Comparison of ENCODE assay signal across 10 mouse cellular contexts in genomic region chr6:6881115-6881637, GRCm38 (mm10). TPM values are rescaled to one million over a fixed set of nuclear protein-coding genes. Genes with fewer than 3 reads are reported as not detected.
A peak's percentile ranks its signal among the peaks of the same experiment; 100 is the strongest.
DNase-seq lines count a peak whose midpoint lies in the region; ATAC-seq and TF ChIP-seq lines count a peak whose summit lies in the region.
"Had no signal": no experiment of that assay in that cellular context is flagged by ENCODE, and none has a peak within 500 bp of the region (broad histone marks: within the 10 kb centered on the region; RNA-seq: fewer than 3 reads in every experiment).

No protein-coding gene starts in this region.

- H3K27me3 ChIP-seq in lung, embryonic 16.5 days (ENCODE audit: control insufficient read depth, insufficient read depth, low read depth, low read length): peaks cover 84% of the 10 kb centered on the region
- H3K27me3 ChIP-seq in forebrain, embryonic 13.5 days: peaks cover 74% of the 10 kb centered on the region
- H3K27me3 ChIP-seq in limb, embryonic 13.5 days: peaks cover 66% of the 10 kb centered on the region
- peaks cover 59% of the 10 kb centered on the region for H3K27me3 ChIP-seq in small intestine, adult 2 months (ENCODE audit: control insufficient read depth, insufficient read depth, low read length)

- H3K4me2 ChIP-seq in lung, embryonic 16.5 days (ENCODE audit: low read depth, low read length): peak overlapping the region; percentile 76
- peak overlapping the region; percentile 81 for H3K4me2 ChIP-seq in forebrain, embryonic 13.5 days
- peak overlapping the region; percentile 90 for H3K4me2 ChIP-seq in limb, embryonic 13.5 days (replicated peaks)

- H3K4me3 ChIP-seq in lung, embryonic 16.5 days (ENCODE audit: low read length): peak overlapping the region; percentile 49
- peak overlapping the region; percentile 67 for H3K4me3 ChIP-seq in forebrain, embryonic 13.5 days
- peak overlapping the region; percentile 71 for H3K4me3 ChIP-seq in limb, embryonic 13.5 days
- peak overlapping the region; percentile 32; the same call in 1 of the 2 replicates for H3K4me3 ChIP-seq in small intestine, adult 2 months (ENCODE audit: low read depth, low read length)

- TF ChIP-seq POLR2A in small intestine, adult 2 months (IDR thresholded peaks at IDR 0.05; ENCODE audit: low read depth, low read length): no peak

- no peak for TF ChIP-seq CTCF in small intestine, adult 2 months (IDR thresholded peaks at IDR 0.05; ENCODE audit: extremely low read depth, insufficient read length, insufficient replicate concordance, low read depth, low read length)

- peaks cover 11% of the 10 kb centered on the region for H3K4me1 ChIP-seq in lung, embryonic 16.5 days (replicated peaks; ENCODE audit: control insufficient read depth, insufficient read depth, low read length)
- peaks cover 19% of the 10 kb centered on the region; the same call in 1 of the 2 replicates for H3K4me1 ChIP-seq in forebrain, embryonic 13.5 days
- peaks cover 42% of the 10 kb centered on the region for H3K4me1 ChIP-seq in limb, embryonic 13.5 days
- H3K4me1 ChIP-seq in small intestine, adult 2 months (ENCODE audit: control insufficient read depth, insufficient read depth, insufficient read length, low read length): peaks cover 2% of the 10 kb centered on the region

- under 1% methylated on average over 30 of the region's 30 CpGs for WGBS in lung, embryonic 16.5 days
- WGBS in forebrain, embryonic 13.5 days: under 1% methylated on average over 30 of the region's 30 CpGs
- WGBS in limb, embryonic 13.5 days: 2% methylated on average over 30 of the region's 30 CpGs
- WGBS in small intestine, adult 2 months: 2% methylated on average over 30 of the region's 30 CpGs

- H3K9ac ChIP-seq in lung, embryonic 16.5 days (ENCODE audit: low read length): peak overlapping the region; percentile 39
- H3K9ac ChIP-seq in forebrain, embryonic 13.5 days: peak overlapping the region; percentile 94
- H3K9ac ChIP-seq in limb, embryonic 13.5 days: peak overlapping the region; percentile 88

- H3K36me3 ChIP-seq in lung, embryonic 16.5 days (ENCODE audit: control insufficient read depth, insufficient read depth, low read length): no peaks in the 10 kb centered on the region
- H3K36me3 ChIP-seq in forebrain, embryonic 13.5 days (ENCODE audit: poor library complexity, severe bottlenecking): no peaks in the 10 kb centered on the region
- no peaks in the 10 kb centered on the region for H3K36me3 ChIP-seq in limb, embryonic 13.5 days
- no peaks in the 10 kb centered on the region for H3K36me3 ChIP-seq in small intestine, adult 2 months (ENCODE audit: control insufficient read depth, insufficient read depth, low read length)

- H3K9me3 ChIP-seq in lung, embryonic 16.5 days (ENCODE audit: control insufficient read depth, low read length): no peaks in the 10 kb centered on the region
- no peaks in the 10 kb centered on the region for H3K9me3 ChIP-seq in forebrain, embryonic 13.5 days (replicated peaks)
- no peaks in the 10 kb centered on the region for H3K9me3 ChIP-seq in limb, embryonic 13.5 days

- no peak; the same call in 1 of the 2 replicates for ATAC-seq in lung, embryonic 16.5 days (ENCODE audit: low read depth)
- ATAC-seq in forebrain, embryonic 13.5 days: peak; percentile 50; the same call in 1 of the 2 replicates
- ATAC-seq in limb, embryonic 13.5 days (ENCODE audit: low FRiP score, low read depth): peak; percentile 26; the same call in 1 of the 2 replicates

- no peak overlapping the region for H3K27ac ChIP-seq in lung, embryonic 16.5 days (ENCODE audit: low read length)
- peak overlapping the region; percentile 96 for H3K27ac ChIP-seq in forebrain, embryonic 13.5 days
- peak overlapping the region; percentile 80 for H3K27ac ChIP-seq in limb, embryonic 13.5 days
- H3K27ac ChIP-seq in small intestine, adult 2 months (ENCODE audit: insufficient read depth, low read depth, low read length): no peak overlapping the region
- H3K27ac ChIP-seq: macrophage had no signal

- DNase-seq in lung, postnatal 4 days: no peak
- DNase-seq in layer of hippocampus, postnatal 25 days (ENCODE audit: extremely low spot score in 1 of 2, low spot score in 1 of 2): no peak
- no peak for DNase-seq in gastrocnemius, adult 18-20 months (ENCODE audit: low spot score)
- no peak for DNase-seq in spleen, adult 12 weeks (ENCODE audit: low spot score)
- DNase-seq: thymus, postnatal 4 days had no signal

RNA-seq across cellular contexts. Expression of gene Dlx5, which starts 0.7 kb away (rescaled TPM):
- 0.26 and 0.69 TPM in 2 replicates for polyA plus RNA-seq in lung, embryonic 16.5 days (2015; fragmentation: Nextera tagmentation; extraction: Ambion mirVana)
- polyA plus RNA-seq in forebrain, embryonic 13.5 days (2015; fragmentation: Nextera tagmentation; extraction: Ambion mirVana): 84.5 and 91.5 TPM in 2 replicates
- polyA plus RNA-seq in limb, embryonic 13.5 days (2015; fragmentation: Nextera tagmentation; extraction: Ambion mirVana): 30.7 and 41.3 TPM in 2 replicates
- polyA plus RNA-seq in small intestine, adult 2 months (2012; rRNA removed): 0.11 TPM in 1 of 2 replicates, not detected in the other
- 1 to 10 TPM; 4.2 to 6.1 TPM for total RNA-seq in layer of hippocampus, postnatal 25 days (2021)
- not detected for total RNA-seq in gastrocnemius, adult 18-20 months (2021)
- polyA plus RNA-seq: macrophage had no signal

RNA-seq across cellular contexts. Expression of gene Dlx6, which starts 18.0 kb away (rescaled TPM):
- polyA plus RNA-seq in lung, embryonic 16.5 days (2015; fragmentation: Nextera tagmentation; extraction: Ambion mirVana): not detected in 2 replicates
- polyA plus RNA-seq in forebrain, embryonic 13.5 days (2015; fragmentation: Nextera tagmentation; extraction: Ambion mirVana): 15.5 and 16.2 TPM in 2 replicates
- polyA plus RNA-seq in limb, embryonic 13.5 days (2015; fragmentation: Nextera tagmentation; extraction: Ambion mirVana): 1.5 and 2.7 TPM in 2 replicates
- not detected in 2 replicates for polyA plus RNA-seq in small intestine, adult 2 months (2012; rRNA removed)
- 1 to 10 TPM; 6.2 to 8.1 TPM for total RNA-seq in layer of hippocampus, postnatal 25 days (2021)
- total RNA-seq in gastrocnemius, adult 18-20 months (2021): not detected
- polyA plus RNA-seq: macrophage had no signal

Comparison
In these comparisons a context has a peak if more than half of its experiments do, and no peak if none do; other contexts are left out.
1. H3K27ac ChIP-seq: peak in forebrain, embryonic 13.5 days (single experiment) and limb, embryonic 13.5 days (single experiment); none in lung, embryonic 16.5 days (single experiment) and small intestine, adult 2 months (single experiment).
2. H3K9ac ChIP-seq: peak in every context shown above with its lines; median percentile 94 in forebrain, embryonic 13.5 days; 88 in limb, embryonic 13.5 days; 39 in lung, embryonic 16.5 days.
3. RNA of gene Dlx5, which starts 0.7 kb away (polyA plus RNA-seq): 84.5 to 91.5 TPM in forebrain, embryonic 13.5 days and 30.7 to 41.3 TPM in limb, embryonic 13.5 days; 0.26 to 0.69 TPM in lung, embryonic 16.5 days and 0.11 TPM in small intestine, adult 2 months; every median in the first group is over 10 times any median in the second.
4. Peak in every context shown above with its lines, with median percentiles within 50 percentile points of each other: H3K4me2 ChIP-seq and H3K4me3 ChIP-seq.